ENCODE assay signal across 8 mouse cellular contexts in the genomic region with DNA sequence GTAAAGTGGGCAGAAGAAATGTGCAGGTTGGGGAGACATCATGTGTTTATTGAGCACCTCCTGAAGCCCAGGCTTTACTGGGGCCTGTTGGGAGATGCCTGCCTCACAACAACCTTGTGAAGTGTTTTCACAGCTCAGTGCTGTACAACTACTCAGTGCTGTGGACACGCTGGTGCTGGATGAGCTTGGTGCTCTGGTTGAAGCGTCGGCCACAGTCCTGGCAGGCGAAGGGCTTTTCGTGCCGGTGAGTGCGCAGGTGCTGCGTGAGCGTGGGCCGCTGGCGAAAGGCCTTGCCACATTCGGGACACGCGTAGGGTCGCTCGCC. TPM values are rescaled to one million over a fixed set of nuclear protein-coding genes. Genes with fewer than 3 reads are reported as not detected.
DNase-seq lines count a peak whose midpoint lies in the region; ATAC-seq and TF ChIP-seq lines count a peak whose summit lies in the region.

No protein-coding gene starts in this region.

- H3K4me3 ChIP-seq in cerebellum, adult 2 months (replicated peaks; ENCODE audit: insufficient read depth, low read depth, low read length): peak overlapping the region; percentile 52
- peak overlapping the region; percentile 78 for H3K4me3 ChIP-seq in testis, adult 2 months (ENCODE audit: control insufficient read depth, low read depth, low read length)
- peak overlapping the region; percentile 44; the same call in 1 of the 2 replicates for H3K4me3 ChIP-seq in liver, embryonic 15.5 days (replicated peaks)

- TF ChIP-seq POLR2A in cerebellum, adult 2 months (IDR thresholded peaks at IDR 0.05; ENCODE audit: borderline replicate concordance, insufficient read depth, low read length): 0 out of 2 replicates have a peak, but pooled peaks have one; percentile 39
- TF ChIP-seq POLR2A in testis, adult 2 months (IDR thresholded peaks at IDR 0.05; ENCODE audit: control insufficient read depth, low read depth, low read length): no peak

- peak overlapping the region; percentile 72 for H3K4me2 ChIP-seq in liver, embryonic 15.5 days

- no peak for DNase-seq in cerebellum, adult 2 months
- no peak for DNase-seq in cerebellum, adult 9-11 months
- DNase-seq in testis, postnatal 14 days (ENCODE audit: low spot score): no peak
- DNase-seq in urinary bladder, postnatal 14 days (ENCODE audit: low spot score): no peak
- no peak for DNase-seq in Muller cell, postnatal 12 days (ENCODE audit: inconsistent ontology term)
- DNase-seq in left cerebral cortex, postnatal 4 days: no peak

- WGBS in cerebellum, adult 2 months: 13% methylated on average over 16 of the region's 16 CpGs
- WGBS in liver, embryonic 15.5 days (ENCODE audit: insufficient replicate concordance): 45% methylated on average over 16 of the region's 16 CpGs

- peak overlapping the region; percentile 86 for H3K27ac ChIP-seq in cerebellum, adult 2 months (ENCODE audit: insufficient read depth, low read length)
- H3K27ac ChIP-seq in testis, adult 2 months (ENCODE audit: control insufficient read depth, insufficient read depth, low read depth, low read length): no peak overlapping the region; the same call in 1 of the 2 replicates
- no peak overlapping the region for H3K27ac ChIP-seq in liver, embryonic 15.5 days (replicated peaks)

- TF ChIP-seq CTCF in cerebellum, adult 2 months (IDR thresholded peaks at IDR 0.05; ENCODE audit: borderline replicate concordance, insufficient read depth, low read depth, low read length): no peak
- TF ChIP-seq CTCF in testis, adult 2 months (IDR thresholded peaks at IDR 0.05; ENCODE audit: control insufficient read depth, insufficient read depth, insufficient replicate concordance, low read depth, low read length): no peak

- no peaks in the 10 kb centered on the region for H3K9me3 ChIP-seq in liver, embryonic 15.5 days (replicated peaks)

- no peaks in the 10 kb centered on the region for H3K27me3 ChIP-seq in cerebellum, adult 2 months (ENCODE audit: control insufficient read depth, insufficient read depth, low read length)
- H3K27me3 ChIP-seq in testis, adult 2 months (ENCODE audit: control insufficient read depth, insufficient read depth, low read length): no peaks in the 10 kb centered on the region
- H3K27me3 ChIP-seq in liver, embryonic 15.5 days: peaks cover 51% of the 10 kb centered on the region

- intact Hi-C loops in left cerebral cortex, postnatal 4 days (cut with DNase I): no loop called here

- peaks cover 22% of the 10 kb centered on the region for H3K4me1 ChIP-seq in cerebellum, adult 2 months (ENCODE audit: control insufficient read depth, insufficient read depth, low read length)
- H3K4me1 ChIP-seq in testis, adult 2 months (ENCODE audit: control insufficient read depth, insufficient read depth, low read length): peaks cover 27% of the 10 kb centered on the region
- H3K4me1 ChIP-seq in liver, embryonic 15.5 days (replicated peaks): peaks cover 39% of the 10 kb centered on the region

- no peak overlapping the region for H3K9ac ChIP-seq in liver, embryonic 15.5 days

- ATAC-seq in liver, embryonic 15.5 days (ENCODE audit: insufficient read depth): no peak

- H3K36me3 ChIP-seq in testis, adult 2 months (ENCODE audit: control insufficient read depth, insufficient read depth, low read length): no peaks in the 10 kb centered on the region
- no peaks in the 10 kb centered on the region for H3K36me3 ChIP-seq in liver, embryonic 15.5 days (replicated peaks)

RNA-seq across cellular contexts. Expression of a gene that starts 5.0 kb away (rescaled TPM):
- polyA plus RNA-seq in cerebellum, adult 2 months (2012; rRNA removed): 376 and 405 TPM in 2 replicates
- 377 and 399 TPM in 2 replicates for polyA plus RNA-seq in testis, adult 2 months (2012; rRNA removed)
- polyA plus RNA-seq in liver, embryonic 15.5 days (2015; fragmentation: Nextera tagmentation; extraction: Ambion mirVana): 64.5 and 72.3 TPM in 2 replicates
- 100 to 1,000 TPM; 198 to 213 TPM for total RNA-seq in left cerebral cortex, postnatal 4 days (2021)

RNA-seq across cellular contexts. Expression of a gene that starts 8.5 kb away (rescaled TPM):
- 258 and 264 TPM in 2 replicates for polyA plus RNA-seq in cerebellum, adult 2 months (2012; rRNA removed)
- polyA plus RNA-seq in testis, adult 2 months (2012; rRNA removed): 107 and 115 TPM in 2 replicates
- 118 and 120 TPM in 2 replicates for polyA plus RNA-seq in liver, embryonic 15.5 days (2015; fragmentation: Nextera tagmentation; extraction: Ambion mirVana)
- 100 to 1,000 TPM; 120 to 122 TPM for total RNA-seq in left cerebral cortex, postnatal 4 days (2021)

RNA-seq across cellular contexts. Expression of a gene that starts 11.5 kb away (rescaled TPM):
- polyA plus RNA-seq in cerebellum, adult 2 months (2012; rRNA removed): 4.6 TPM in 2 replicates
- 7.5 and 8.2 TPM in 2 replicates for polyA plus RNA-seq in testis, adult 2 months (2012; rRNA removed)
- 0.37 and 0.44 TPM in 2 replicates for polyA plus RNA-seq in liver, embryonic 15.5 days (2015; fragmentation: Nextera tagmentation; extraction: Ambion mirVana)
- 10 to 100 TPM; 13.7 to 17.3 TPM for total RNA-seq in left cerebral cortex, postnatal 4 days (2021)

RNA-seq across cellular contexts. Expression of a gene that starts 33.2 kb away (rescaled TPM):
- 31.9 and 33.5 TPM in 2 replicates for polyA plus RNA-seq in cerebellum, adult 2 months (2012; rRNA removed)
- polyA plus RNA-seq in testis, adult 2 months (2012; rRNA removed): 4.3 and 5.6 TPM in 2 replicates
- polyA plus RNA-seq in liver, embryonic 15.5 days (2015; fragmentation: Nextera tagmentation; extraction: Ambion mirVana): 11.8 and 13.3 TPM in 2 replicates
- 10 to 100 TPM; 35.1 to 36.6 TPM for total RNA-seq in left cerebral cortex, postnatal 4 days (2021)

RNA-seq across cellular contexts. Expression of a gene that starts 44.2 kb away (rescaled TPM):
- 250 and 266 TPM in 2 replicates for polyA plus RNA-seq in cerebellum, adult 2 months (2012; rRNA removed)
- polyA plus RNA-seq in testis, adult 2 months (2012; rRNA removed): 507 and 516 TPM in 2 replicates
- 75.3 and 89.4 TPM in 2 replicates for polyA plus RNA-seq in liver, embryonic 15.5 days (2015; fragmentation: Nextera tagmentation; extraction: Ambion mirVana)
- 100 to 1,000 TPM; 412 to 415 TPM for total RNA-seq in left cerebral cortex, postnatal 4 days (2021)
